Mouse (Mus musculus) forebrain, postnatal 0 days (tissue): ENCODE measurements around the gene Ntrk3. TPM values are rescaled to one million over a fixed set of nuclear protein-coding genes. Genes with fewer than 3 reads are reported as not detected.

Experiments used
- ATAC-seq: fragments of 200-750 bp; cut with Nextera tagmentation; 2 replicates; pipeline ENCODE4 v1.8.0; 2017; ENCODE audit warnings: mild to moderate bottlenecking, moderate library complexity
- DNase-seq: peaks from one replicate; pipeline ENCODE4 v3.0.0-alpha.2; 2015
- H3K27ac ChIP-seq: fragments of 300-500 bp; sonication (generic); 2 replicates; pipeline ENCODE4 v1.5.1; 2014; ENCODE audit warnings: low read depth, mild to moderate bottlenecking, antibody characterized with exemption, low read length, moderate library complexity, mixed read lengths
- H3K27me3 ChIP-seq: fragments of 300-500 bp; sonication (generic); 2 replicates; pipeline ENCODE4 v1.6.1; 2014; ENCODE audit warnings: mild to moderate bottlenecking, low read length, mixed read lengths; ENCODE audit not compliant: insufficient read depth
- H3K36me3 ChIP-seq: fragments of 300-500 bp; sonication (generic); 2 replicates; pipeline ENCODE4 v1.6.1; 2014; ENCODE audit warnings: mild to moderate bottlenecking, moderate library complexity; ENCODE audit not compliant: insufficient read depth
- H3K4me1 ChIP-seq: fragments of 300-500 bp; sonication (generic); 2 replicates; pipeline ENCODE4 v1.6.1; 2014; ENCODE audit warnings: antibody characterized with exemption; ENCODE audit not compliant: insufficient read depth
- H3K4me2 ChIP-seq: fragments of 300-500 bp; sonication (generic); 2 replicates; pipeline ENCODE4 v1.6.1; 2014; ENCODE audit warnings: low read depth, mild to moderate bottlenecking, moderate library complexity
- H3K4me3 ChIP-seq: fragments of 300-500 bp; sonication (generic); 2 replicates; pipeline ENCODE4 v1.5.1; 2014; ENCODE audit warnings: low read depth, low read length, mixed read lengths
- H3K9ac ChIP-seq: fragments of 300-500 bp; sonication (generic); 2 replicates; pipeline ENCODE4 v1.6.1; 2014; ENCODE audit warnings: mild to moderate bottlenecking
- H3K9me3 ChIP-seq: fragments of 300-500 bp; sonication (generic); 2 replicates; pipeline ENCODE4 v1.6.1; 2016; ENCODE audit warnings: low read length
- CTCF ChIP-seq: sonication (generic); IDR thresholded peaks from 2 replicates; pipeline ENCODE4 v1.5.1; 2016; ENCODE audit warnings: antibody characterized with exemption, control low read depth, low read depth
- WGBS: fragments of 180-500 bp; shearing (Covaris S2); extraction: QIAGEN DNeasy Blood & Tissue Kit; methylation state at CpG from one replicate; pipeline ENCODE4 v1.1.7; 2014; 5-methylcytosine and 5-hydroxymethylcytosine counted together
- polyA plus RNA-seq: library from polyadenylated mRNA; unstranded; fragments of >200 nt; fragmentation: Nextera tagmentation; extraction: Ambion mirVana; gene quantifications from 2 replicates; pipeline ENCODE4 v1.2.1, GENCODE M21; 2015
- total RNA-seq: library from RNA; depleted of rRNA; stranded (reverse); fragments of >200 nt; gene quantifications from 2 replicates; pipeline ENCODE4 v1.2.3, GENCODE M21; 2014; rRNA removed

Ntrk3 gene
- total and polyA plus RNA-seq, 2 experiments from 2014 or later: 28.5 to 90.1 TPM

GRCm38 (mm10) chr7:78179996-78180665 is 557.7 kb downstream of the Ntrk3 start:
- H3K9me3 ChIP-seq: no peaks in the 10 kb centered on the region
- no peaks in the 10 kb centered on the region for H3K27me3 ChIP-seq
- no peak overlapping the region for H3K9ac ChIP-seq
- no peak for ATAC-seq
- H3K4me3 ChIP-seq: no peak overlapping the region
- H3K36me3 ChIP-seq: no peaks in the 10 kb centered on the region
- H3K4me2 ChIP-seq: no peak overlapping the region
- no peaks in the 10 kb centered on the region for H3K4me1 ChIP-seq
- no peak overlapping the region for H3K27ac ChIP-seq
- no peak for TF ChIP-seq CTCF
- peak; percentile 39 for DNase-seq
- 50% methylated on average over 4 of the region's 4 CpGs for WGBS

GRCm38 (mm10) chr7:78172267-78172955 is 565.4 kb downstream of the Ntrk3 start:
- Histone ChIP-seq H3K9me3 (no peaks in the 10 kb centered on the region), H3K27me3 (no peaks in the 10 kb centered on the region), H3K36me3 (no peaks in the 10 kb centered on the region), H3K9ac (no peak overlapping the region), H3K4me1 (no peaks in the 10 kb centered on the region), H3K4me2 (no peak overlapping the region), H3K27ac (no peak overlapping the region), H3K4me3 (no peak overlapping the region)
- ATAC-seq (no peak), DNase-seq (no peak)
- no peak for TF ChIP-seq CTCF
- WGBS: 81% methylated on average over 5 of the region's 5 CpGs

GRCm38 (mm10) chr7:78165466-78165865 is 572.3 kb downstream of the Ntrk3 start:
- Histone ChIP-seq H3K27me3 (no peaks in the 10 kb centered on the region), H3K4me1 (no peaks in the 10 kb centered on the region), H3K27ac (peak overlapping the region; percentile 24; the same call in 1 of the 2 replicates), H3K9ac (no peak overlapping the region), H3K4me3 (no peak overlapping the region), H3K9me3 (no peaks in the 10 kb centered on the region), H3K4me2 (no peak overlapping the region), H3K36me3 (no peaks in the 10 kb centered on the region)
- 3% methylated on average over 1 of the region's 1 CpGs for WGBS
- DNase-seq (peak; percentile 82), ATAC-seq (peak; percentile 93)
- TF ChIP-seq CTCF: no peak

- no peaks in the 10 kb centered on the region for H3K27me3 ChIP-seq
- H3K4me1 ChIP-seq: no peaks in the 10 kb centered on the region
- H3K36me3 ChIP-seq: no peaks in the 10 kb centered on the region
- H3K9ac ChIP-seq: no peak overlapping the region
- no peak overlapping the region for H3K27ac ChIP-seq
- ATAC-seq (no peak), DNase-seq (no peak)
- H3K4me3 ChIP-seq: no peak overlapping the region
- 86% methylated on average over 2 of the region's 2 CpGs for WGBS
- TF ChIP-seq CTCF: no peak
- H3K4me2 ChIP-seq: no peak overlapping the region
- H3K9me3 ChIP-seq: no peaks in the 10 kb centered on the region
These were observed 579.9 kb downstream of the Ntrk3 start for GRCm38 (mm10) chr7:78157946-78158345.

- ATAC-seq: no peak
- Histone ChIP-seq H3K36me3 (no peaks in the 10 kb centered on the region), H3K4me3 (no peak overlapping the region), H3K27ac (no peak overlapping the region), H3K27me3 (no peaks in the 10 kb centered on the region), H3K9ac (no peak overlapping the region), H3K4me2 (no peak overlapping the region), H3K4me1 (no peaks in the 10 kb centered on the region), H3K9me3 (no peaks in the 10 kb centered on the region)
- DNase-seq: no peak
- no peak for TF ChIP-seq CTCF
- WGBS: 20% methylated on average over 4 of the region's 4 CpGs
These were observed 592.6 kb downstream of the Ntrk3 start for GRCm38 (mm10) chr7:78145251-78145650.

GRCm38 (mm10) chr7:78144849-78145248 is 593.0 kb downstream of the Ntrk3 start:
- no peak overlapping the region for H3K27ac ChIP-seq
- DNase-seq: no peak
- 47% methylated on average over 3 of the region's 3 CpGs for WGBS
- no peak overlapping the region for H3K9ac ChIP-seq
- no peak overlapping the region for H3K4me3 ChIP-seq
- H3K36me3 ChIP-seq: no peaks in the 10 kb centered on the region
- no peaks in the 10 kb centered on the region for H3K4me1 ChIP-seq
- no peaks in the 10 kb centered on the region for H3K9me3 ChIP-seq
- no peaks in the 10 kb centered on the region for H3K27me3 ChIP-seq
- ATAC-seq: no peak
- no peak overlapping the region for H3K4me2 ChIP-seq
- no peak for TF ChIP-seq CTCF

- Histone ChIP-seq H3K9ac (no peak overlapping the region), H3K36me3 (no peaks in the 10 kb centered on the region), H3K4me2 (no peak overlapping the region), H3K9me3 (no peaks in the 10 kb centered on the region), H3K4me1 (no peaks in the 10 kb centered on the region), H3K27me3 (no peaks in the 10 kb centered on the region), H3K4me3 (no peak overlapping the region), H3K27ac (no peak overlapping the region)
- DNase-seq (no peak), ATAC-seq (no peak)
- 95% methylated on average over 1 of the region's 1 CpGs for WGBS
- TF ChIP-seq CTCF: no peak
These were observed 607.8 kb downstream of the Ntrk3 start for GRCm38 (mm10) chr7:78129966-78130365.

Other genes starting within 250 kb of the Ntrk3 start
- 44.7 and 51.6 TPM in 2 replicates for gene Mrps11, start 45.1 kb upstream of the Ntrk3 start, total RNA-seq
- gene Mrps11, start 45.1 kb upstream of the Ntrk3 start, polyA plus RNA-seq: 70.4 and 77.5 TPM in 2 replicates
- gene Mrpl46, start 45.5 kb upstream of the Ntrk3 start, total RNA-seq: 33.2 and 39.9 TPM in 2 replicates
- gene Mrpl46, start 45.5 kb upstream of the Ntrk3 start, polyA plus RNA-seq: 63.9 and 74.8 TPM in 2 replicates
- gene Det1, start 109.3 kb upstream of the Ntrk3 start, total RNA-seq: 9.8 and 11.9 TPM in 2 replicates
- gene Det1, start 109.3 kb upstream of the Ntrk3 start, polyA plus RNA-seq: 6.2 and 7.0 TPM in 2 replicates
- 40.5 and 43.1 TPM in 2 replicates for gene Aen, start 157.8 kb upstream of the Ntrk3 start, total RNA-seq
- gene Aen, start 157.8 kb upstream of the Ntrk3 start, polyA plus RNA-seq: 57.7 and 58.9 TPM in 2 replicates
- gene Isg20, start 175.4 kb upstream of the Ntrk3 start, total RNA-seq: 0.38 and 2.2 TPM in 2 replicates
- gene Isg20, start 175.4 kb upstream of the Ntrk3 start, polyA plus RNA-seq: 0.87 and 1.6 TPM in 2 replicates